In genomic region chr4:105171432-105171831, GRCm38 (mm10) we compare ENCODE assay signal across 11 mouse cellular contexts. TPM values are rescaled to one million over a fixed set of nuclear protein-coding genes. Genes with fewer than 3 reads are reported as not detected.
DNase-seq lines count a peak whose midpoint lies in the region; ATAC-seq and TF ChIP-seq lines count a peak whose summit lies in the region.
"Had no signal": no experiment of that assay in that cellular context is flagged by ENCODE, and none has a peak within 500 bp of the region (broad histone marks: within the 10 kb centered on the region; RNA-seq: fewer than 3 reads in every experiment).

No protein-coding gene starts in this region.

- peak overlapping the region; percentile 52 for H3K4me3 ChIP-seq in E14TG2a.4 (replicated peaks; ENCODE audit: low read length)
- H3K4me3 ChIP-seq in hindbrain, embryonic 10.5 days, result peak overlapping the region; percentile 32
- 0 out of 2 replicates have a peak overlapping the region, but pooled peaks have one; percentile 0 for H3K4me3 ChIP-seq in midbrain, embryonic 11.5 days (ENCODE audit: low read depth, low read length)
- no peak overlapping the region for H3K4me3 ChIP-seq in gastrocnemius, adult 2 months
- H3K4me3 ChIP-seq: liver, embryonic 13.5 days had no signal

- ATAC-seq in midbrain, embryonic 11.5 days (ENCODE audit: low FRiP score), result no peak
- ATAC-seq in CD4-positive, CD25-positive, alpha-beta regulatory T cell, adult 4 months, result no peak

- peak; percentile 52 for DNase-seq in brain, embryonic 14.5 days (ENCODE audit: low read depth)
- no peak for DNase-seq in hindbrain, embryonic 10.5 days (ENCODE audit: low spot score)
- no peak for DNase-seq in midbrain, embryonic 11.5 days (ENCODE audit: low spot score, missing footprints)
- no peak for DNase-seq in gastrocnemius, adult 2 months
- DNase-seq in adrenal gland, adult (ENCODE audit: inconsistent age in 2 of 2, low spot score in 1 of 2), result no peak
- DNase-seq: cerebellum, adult 11-12 months; kidney, adult 11 months; liver, embryonic 13.5 days; lung, postnatal 4 days had no signal

- H3K9ac ChIP-seq in midbrain, embryonic 11.5 days (ENCODE audit: low read length), result peak overlapping the region; percentile 54
- H3K9ac ChIP-seq: liver, embryonic 13.5 days had no signal

- no peaks in the 10 kb centered on the region for H3K27me3 ChIP-seq in E14TG2a.4 (ENCODE audit: insufficient read depth, low read length)
- H3K27me3 ChIP-seq in hindbrain, embryonic 10.5 days (ENCODE audit: insufficient read depth, poor library complexity, severe bottlenecking), result no peaks in the 10 kb centered on the region
- H3K27me3 ChIP-seq in midbrain, embryonic 11.5 days (ENCODE audit: control insufficient read depth, insufficient read depth, low read length), result no peaks in the 10 kb centered on the region
- H3K27me3 ChIP-seq: liver, embryonic 13.5 days had no signal

- peak overlapping the region; percentile 88 for H3K27ac ChIP-seq in hindbrain, embryonic 10.5 days
- peak overlapping the region; percentile 96 for H3K27ac ChIP-seq in midbrain, embryonic 11.5 days (ENCODE audit: low read depth, low read length)
- H3K27ac ChIP-seq in gastrocnemius, adult 2 months, result no peak overlapping the region
- H3K27ac ChIP-seq: liver, embryonic 13.5 days had no signal

- peaks cover 67% of the 10 kb centered on the region for H3K4me1 ChIP-seq in E14TG2a.4 (replicated peaks; ENCODE audit: low read depth, low read length)
- H3K4me1 ChIP-seq in hindbrain, embryonic 10.5 days (replicated peaks), result peaks cover 58% of the 10 kb centered on the region
- H3K4me1 ChIP-seq in midbrain, embryonic 11.5 days (ENCODE audit: control insufficient read depth, insufficient read depth, low read length), result peaks cover 38% of the 10 kb centered on the region

- no peaks in the 10 kb centered on the region for H3K36me3 ChIP-seq in E14TG2a.4 (ENCODE audit: insufficient read depth, low read length)
- H3K36me3 ChIP-seq in hindbrain, embryonic 10.5 days, result peaks cover 29% of the 10 kb centered on the region
- peaks cover 3% of the 10 kb centered on the region; the same call in 1 of the 2 replicates for H3K36me3 ChIP-seq in midbrain, embryonic 11.5 days (ENCODE audit: control insufficient read depth, insufficient read depth, low read length)
- H3K36me3 ChIP-seq: liver, embryonic 13.5 days had no signal

- TF ChIP-seq POLR2A in brain, embryonic 14.5 days (IDR thresholded peaks at IDR 0.05; ENCODE audit: borderline replicate concordance, extremely low read depth, insufficient read depth, insufficient read length, poor library complexity, severe bottlenecking), result no peak

- peaks cover 7% of the 10 kb centered on the region; the same call in 1 of the 2 replicates for H3K9me3 ChIP-seq in E14TG2a.4 (ENCODE audit: low read length)
- H3K9me3 ChIP-seq in hindbrain, embryonic 10.5 days, result no peaks in the 10 kb centered on the region
- H3K9me3 ChIP-seq in midbrain, embryonic 11.5 days (ENCODE audit: control insufficient read depth, low read length), result no peaks in the 10 kb centered on the region
- H3K9me3 ChIP-seq: liver, embryonic 13.5 days had no signal

- peak overlapping the region; percentile 41 for H3K4me2 ChIP-seq in midbrain, embryonic 11.5 days
- H3K4me2 ChIP-seq: liver, embryonic 13.5 days had no signal

- 55% methylated on average over 3 of the region's 3 CpGs for WGBS in hindbrain, embryonic 10.5 days
- WGBS in midbrain, embryonic 11.5 days, result 46% methylated on average over 3 of the region's 3 CpGs

- intact Hi-C loops in gastrocnemius, adult 2 months (cut with DNase I), result no loop called here

- TF ChIP-seq CTCF in E14TG2a.4 (conservative IDR thresholded peaks at IDR 0.05; ENCODE audit: low read length), result no peak
- no peak for TF ChIP-seq CTCF in brain, embryonic 14.5 days (IDR thresholded peaks at IDR 0.05; ENCODE audit: borderline replicate concordance, extremely low read depth, insufficient read depth, insufficient read length)
- no peak for TF ChIP-seq CTCF in gastrocnemius, adult 2 months (IDR thresholded peaks at IDR 0.05)

RNA-seq across cellular contexts. Expression of gene Plpp3, which starts 14.3 kb away (rescaled TPM):
- polyA plus RNA-seq in brain, embryonic 14.5 days (2012; rRNA removed), result 58.9 and 61.5 TPM in 2 replicates
- 63.4 and 63.8 TPM in 2 replicates for polyA plus RNA-seq in hindbrain, embryonic 10.5 days (2016; fragmentation: Nextera tagmentation; extraction: Ambion mirVana)
- polyA plus RNA-seq in midbrain, embryonic 11.5 days (2014; fragmentation: Nextera tagmentation; extraction: Ambion mirVana), result 46.3 and 47.0 TPM in 2 replicates
- polyA plus RNA-seq in CD4-positive, CD25-positive, alpha-beta regulatory T cell, adult 4 months (2017; shearing (Covaris generic)), result under 1 TPM in 1 of 2 experiments, not detected in 1; 0.24 TPM
- 10 to 100 TPM; 45.8 to 69.1 TPM for total RNA-seq in gastrocnemius, adult 2 months (2021)

Comparison
In these comparisons a context has a peak if more than half of its experiments do, and no peak if none do; other contexts are left out.
1. RNA of gene Plpp3, which starts 14.3 kb away (polyA plus RNA-seq): 63.4 to 63.8 TPM in hindbrain, embryonic 10.5 days, 58.9 to 61.5 TPM in brain, embryonic 14.5 days and 46.3 to 47.0 TPM in midbrain, embryonic 11.5 days; 0.24 TPM in CD4-positive, CD25-positive, alpha-beta regulatory T cell, adult 4 months; every median in the first group is over 10 times any median in the second.